Mouse (Mus musculus) midbrain, postnatal 0 days (tissue): ENCODE measurements around the gene Ppp1r13b. TPM values are rescaled to one million over a fixed set of nuclear protein-coding genes. Genes with fewer than 3 reads are reported as not detected.

Source experiments
- ATAC-seq: fragments of 200-750 bp; cut with Nextera tagmentation; 2 replicates; pipeline ENCODE4 v1.8.0; 2017; ENCODE audit warnings: moderate number of reproducible peaks, mild to moderate bottlenecking, moderate TSS enrichment, moderate library complexity; ENCODE audit not compliant: low FRiP score
- DNase-seq: peaks from one replicate; pipeline ENCODE4 v3.0.0-alpha.2; 2015; ENCODE audit warnings: low spot score
- H3K27ac ChIP-seq: fragments of 300-500 bp; sonication (generic); 2 replicates; pipeline ENCODE4 v1.5.1; 2014; ENCODE audit warnings: low read depth, mild to moderate bottlenecking, low read length, mixed read lengths
- H3K27me3 ChIP-seq: fragments of 300-500 bp; sonication (generic); 2 replicates; pipeline ENCODE4 v1.6.1; 2014; ENCODE audit warnings: low read length, control low read depth, mixed read lengths; ENCODE audit not compliant: insufficient read depth
- H3K36me3 ChIP-seq: fragments of 300-500 bp; sonication (generic); 2 replicates; pipeline ENCODE4 v1.6.1; 2014; ENCODE audit warnings: low read length, control low read depth, mixed read lengths; ENCODE audit not compliant: insufficient read depth
- H3K4me1 ChIP-seq: fragments of 300-500 bp; sonication (generic); 2 replicates; pipeline ENCODE4 v1.6.1; 2014; ENCODE audit warnings: mild to moderate bottlenecking, control low read depth, antibody characterized with exemption, low read length, mixed read lengths; ENCODE audit not compliant: insufficient read depth
- H3K4me2 ChIP-seq: fragments of 300-500 bp; sonication (generic); 2 replicates; pipeline ENCODE4 v1.6.1; 2014; ENCODE audit warnings: low read depth, mild to moderate bottlenecking, low read length, mixed read lengths; ENCODE audit not compliant: poor library complexity, severe bottlenecking
- H3K4me3 ChIP-seq: fragments of 300-500 bp; sonication (generic); 2 replicates; pipeline ENCODE4 v1.5.1; 2014; ENCODE audit warnings: low read depth, mild to moderate bottlenecking, low read length, moderate library complexity
- H3K9ac ChIP-seq: fragments of 300-500 bp; sonication (generic); replicated peaks from 2 replicates; pipeline ENCODE4 v1.6.1; 2014; ENCODE audit warnings: mild to moderate bottlenecking, low read length, moderate library complexity, mixed read lengths; ENCODE audit not compliant: poor library complexity, severe bottlenecking
- H3K9me3 ChIP-seq: fragments of 300-500 bp; sonication (generic); 2 replicates; pipeline ENCODE4 v1.6.1; 2016; ENCODE audit warnings: low read length, control low read depth
- CTCF ChIP-seq: IDR thresholded peaks from 2 replicates; pipeline ENCODE4 v1.5.1; 2016; ENCODE audit warnings: antibody characterized with exemption, mild to moderate bottlenecking
- WGBS: fragments of 180-500 bp; shearing (Covaris S2); extraction: QIAGEN DNeasy Blood & Tissue Kit; methylation state at CpG from one replicate; pipeline ENCODE4 v1.1.7; 2014; 5-methylcytosine and 5-hydroxymethylcytosine counted together
- polyA plus RNA-seq: library from polyadenylated mRNA; unstranded; fragments of >200 nt; fragmentation: Nextera tagmentation; extraction: Ambion mirVana; gene quantifications from 2 replicates; pipeline ENCODE4 v1.2.1, GENCODE M21; 2015
- total RNA-seq: library from RNA; depleted of rRNA; stranded (reverse); fragments of >200 nt; gene quantifications from 2 replicates; pipeline ENCODE4 v1.2.3, GENCODE M21; 2014

Gene Ppp1r13b
- total and polyA plus RNA-seq, 2 experiments from 2014 or later: 47.0 to 79.3 TPM

DNA sequence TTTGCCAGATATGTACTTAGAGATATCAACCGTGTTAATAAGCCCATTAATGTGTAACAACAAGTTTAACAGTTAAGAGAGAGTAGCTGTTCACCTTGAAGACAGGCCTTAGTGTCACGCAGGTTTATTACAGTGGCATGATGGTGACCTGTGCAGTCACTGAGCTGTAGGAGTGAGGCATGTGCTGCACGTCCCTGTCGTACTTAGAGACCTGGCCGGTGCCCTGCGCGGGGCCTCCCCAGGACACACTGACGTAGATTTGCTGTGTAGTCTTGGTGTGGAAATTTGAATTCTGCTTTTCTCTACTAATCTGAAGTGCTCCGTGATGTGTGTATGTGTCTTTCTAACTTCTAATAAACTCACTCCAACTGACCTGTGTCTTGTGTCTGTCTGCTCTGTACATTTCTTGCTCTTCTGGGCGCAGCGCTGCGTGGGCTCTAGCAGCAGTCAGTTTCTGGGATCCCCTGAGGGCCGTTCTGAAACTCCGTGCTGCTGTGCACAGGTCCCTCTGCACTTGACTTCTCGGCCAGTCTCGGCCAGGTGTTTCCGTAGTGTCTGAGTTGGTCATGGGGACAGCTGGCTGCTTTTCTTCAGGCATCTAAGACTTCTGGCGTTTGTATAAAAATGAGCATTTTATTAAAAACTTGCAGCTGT, 113.3 kb downstream of the Ppp1r13b start:
- TF ChIP-seq CTCF: no peak
- no peak overlapping the region for H3K4me2 ChIP-seq
- no peaks in the 10 kb centered on the region for H3K27me3 ChIP-seq
- H3K4me1 ChIP-seq: no peaks in the 10 kb centered on the region
- DNase-seq: no peak
- no peak overlapping the region for H3K4me3 ChIP-seq
- no peak overlapping the region for H3K27ac ChIP-seq
- no peaks in the 10 kb centered on the region for H3K9me3 ChIP-seq
- peaks cover 49% of the 10 kb centered on the region for H3K36me3 ChIP-seq
- whole genome bisulfite sequencing: 94% methylated on average over 18 of the region's 18 CpGs
- ATAC-seq: no peak
- no peak overlapping the region for H3K9ac ChIP-seq

DNA sequence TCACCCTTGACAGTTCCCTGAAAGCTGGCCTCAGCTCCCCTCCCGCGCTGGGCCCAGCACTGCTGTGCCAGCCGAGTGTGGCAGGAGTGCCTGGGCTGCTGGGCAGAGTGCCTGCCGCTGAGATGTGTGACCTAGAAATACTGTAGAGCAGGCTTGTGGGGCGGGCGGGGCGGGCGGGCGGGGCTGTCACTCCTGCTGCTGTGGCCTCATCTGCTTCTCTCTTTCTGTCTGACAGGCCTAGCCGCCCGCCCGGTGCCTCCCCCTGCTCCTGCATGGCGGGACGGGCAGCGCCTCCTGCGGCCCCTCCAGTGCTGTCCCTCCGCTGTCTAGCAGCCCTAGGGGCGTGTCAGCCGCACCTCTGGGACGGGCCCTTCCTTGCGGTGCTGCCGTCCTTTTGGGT, 113.8 kb downstream of the Ppp1r13b start:
- Histone ChIP-seq H3K4me2 (no peak overlapping the region), H3K36me3 (peaks cover 52% of the 10 kb centered on the region), H3K4me3 (no peak overlapping the region), H3K27me3 (no peaks in the 10 kb centered on the region), H3K4me1 (no peaks in the 10 kb centered on the region), H3K9ac (no peak overlapping the region), H3K27ac (no peak overlapping the region), H3K9me3 (no peaks in the 10 kb centered on the region)
- DNase-seq (no peak), ATAC-seq (no peak)
- TF ChIP-seq CTCF: no peak
- WGBS: 84% methylated on average over 20 of the region's 22 CpGs

DNA sequence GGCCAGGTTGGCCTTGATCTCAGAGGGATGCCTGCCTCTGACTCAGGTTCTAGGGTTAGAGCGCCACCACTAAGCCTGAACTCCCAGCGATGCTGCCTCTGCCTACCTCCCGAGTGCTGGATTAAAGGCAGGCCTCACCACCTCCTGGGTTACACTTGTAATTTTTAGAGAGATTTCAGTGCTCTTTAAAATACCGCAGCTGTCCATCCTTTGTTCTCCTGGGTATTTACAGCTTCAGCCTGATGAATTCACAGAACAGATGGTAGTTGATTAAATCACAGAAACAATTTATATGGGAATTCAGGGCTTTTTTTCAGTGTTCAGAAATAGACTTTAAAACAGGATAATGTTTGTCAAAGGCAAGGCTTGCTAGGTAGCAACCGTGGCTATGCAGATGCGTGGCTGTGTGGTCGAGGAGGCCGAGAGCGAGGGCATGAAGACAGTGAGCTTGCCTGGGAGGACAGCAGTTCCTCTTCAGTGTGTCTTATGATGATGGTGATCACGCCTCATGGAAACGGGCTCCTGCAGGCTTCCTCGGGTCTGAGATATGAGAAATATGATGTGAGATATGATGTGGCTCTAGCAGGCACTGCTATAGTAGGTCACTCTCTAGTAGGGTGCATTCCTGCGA, 116.3 kb downstream of the Ppp1r13b start:
- 83% methylated on average over 13 of the region's 13 CpGs for WGBS
- no peak overlapping the region for H3K4me2 ChIP-seq
- H3K9me3 ChIP-seq: no peaks in the 10 kb centered on the region
- ATAC-seq: no peak
- no peak overlapping the region for H3K4me3 ChIP-seq
- no peak for DNase-seq
- H3K4me1 ChIP-seq: no peaks in the 10 kb centered on the region
- H3K9ac ChIP-seq: no peak overlapping the region
- TF ChIP-seq CTCF: no peak
- peaks cover 73% of the 10 kb centered on the region for H3K36me3 ChIP-seq
- no peaks in the 10 kb centered on the region for H3K27me3 ChIP-seq
- no peak overlapping the region for H3K27ac ChIP-seq

DNA sequence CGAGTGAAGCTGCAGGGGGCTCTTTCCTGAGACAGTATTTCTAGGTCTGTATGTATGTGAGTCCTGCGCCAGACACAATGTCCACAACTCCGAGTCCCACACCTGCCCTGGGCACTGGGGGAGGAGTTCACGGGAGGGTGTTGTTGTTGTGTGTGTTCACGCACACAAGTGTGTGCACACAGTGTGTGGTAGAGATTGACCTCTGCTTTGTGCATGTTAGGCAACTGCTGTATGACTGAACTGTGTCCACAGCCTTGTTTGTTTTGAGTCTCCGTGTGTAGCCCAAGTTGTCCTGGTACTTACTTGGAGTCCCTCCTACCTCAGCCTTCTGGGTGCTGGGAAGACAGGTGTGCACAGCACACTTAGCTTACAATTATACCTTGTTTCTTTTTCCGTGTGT, 117.3 kb downstream of the Ppp1r13b start:
- Histone ChIP-seq H3K4me3 (no peak overlapping the region), H3K9me3 (no peaks in the 10 kb centered on the region), H3K27me3 (no peaks in the 10 kb centered on the region), H3K27ac (no peak overlapping the region), H3K9ac (no peak overlapping the region), H3K4me2 (no peak overlapping the region), H3K36me3 (peaks cover 77% of the 10 kb centered on the region), H3K4me1 (no peaks in the 10 kb centered on the region)
- 93% methylated on average over 7 of the region's 7 CpGs for WGBS
- no peak for DNase-seq
- no peak for ATAC-seq
- no peak for TF ChIP-seq CTCF

DNA sequence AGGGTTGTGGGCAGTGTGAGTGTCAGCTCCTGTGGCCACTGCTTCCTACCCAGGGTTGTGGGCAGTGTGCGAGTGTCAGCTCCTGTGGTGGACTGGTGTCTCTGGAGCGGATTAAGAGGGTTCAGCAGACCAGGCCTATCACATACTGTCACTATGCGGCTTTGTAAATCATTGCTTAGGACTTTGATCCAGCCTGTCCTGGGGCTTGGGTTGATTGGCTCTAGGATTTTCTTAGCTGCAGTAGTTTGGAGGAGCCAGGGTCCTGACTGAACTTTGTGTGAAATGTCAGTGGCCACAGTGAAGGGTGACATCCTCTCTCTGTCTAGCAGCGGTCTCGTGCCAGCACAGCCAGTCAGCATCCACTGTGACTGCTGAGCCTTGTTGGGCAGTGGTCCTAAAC, 117.8 kb downstream of the Ppp1r13b start:
- no peaks in the 10 kb centered on the region for H3K4me1 ChIP-seq
- peaks cover 76% of the 10 kb centered on the region for H3K36me3 ChIP-seq
- no peaks in the 10 kb centered on the region for H3K9me3 ChIP-seq
- H3K9ac ChIP-seq: no peak overlapping the region
- no peak for DNase-seq
- TF ChIP-seq CTCF: no peak
- 93% methylated on average over 5 of the region's 5 CpGs for WGBS
- no peak overlapping the region for H3K4me3 ChIP-seq
- ATAC-seq: no peak
- H3K4me2 ChIP-seq: no peak overlapping the region
- H3K27ac ChIP-seq: no peak overlapping the region
- no peaks in the 10 kb centered on the region for H3K27me3 ChIP-seq

DNA sequence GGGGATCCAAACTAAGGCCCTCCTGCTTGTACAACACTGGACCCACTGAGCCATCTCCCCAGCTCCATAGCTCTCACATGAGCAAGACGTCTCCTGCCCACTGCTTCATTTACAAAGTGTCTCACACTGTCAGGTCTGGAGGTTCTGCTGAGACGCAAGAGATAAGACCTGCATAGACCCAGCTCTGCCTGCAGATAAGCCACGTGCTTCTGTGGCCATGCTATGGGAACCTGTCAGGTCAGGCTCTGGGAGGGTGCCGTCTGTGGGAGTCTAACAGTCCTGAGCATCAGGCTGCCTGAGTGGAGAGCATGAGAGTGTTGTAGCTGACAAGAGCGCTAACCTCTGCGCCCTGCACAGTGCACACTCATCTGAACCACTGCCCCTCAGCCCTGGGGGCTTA, 120.9 kb downstream of the Ppp1r13b start:
- no peak overlapping the region for H3K4me2 ChIP-seq
- H3K9me3 ChIP-seq: no peaks in the 10 kb centered on the region
- H3K9ac ChIP-seq: no peak overlapping the region
- peaks cover 72% of the 10 kb centered on the region for H3K36me3 ChIP-seq
- no peak overlapping the region for H3K4me3 ChIP-seq
- 96% methylated on average over 6 of the region's 6 CpGs for WGBS
- DNase-seq (no peak), ATAC-seq (no peak)
- H3K4me1 ChIP-seq: no peaks in the 10 kb centered on the region
- no peaks in the 10 kb centered on the region for H3K27me3 ChIP-seq
- no peak for TF ChIP-seq CTCF
- no peak overlapping the region for H3K27ac ChIP-seq
